Mouse (Mus musculus): ENCODE measurements at regions not wholly inside any gene's neighbourhood (a gene's known extent, or its start where the extent isn't known, plus 50 kb on each side); places are given as distances from the start of the nearest gene placed in this dataset.
A peak's percentile ranks its signal among the peaks of the same experiment; 100 is the strongest.
"Not testable (repeated sequence)": the region's sequence is repeated elsewhere in the genome, so short reads cannot be mapped to it uniquely, and the experiment has no call there.

DNA sequence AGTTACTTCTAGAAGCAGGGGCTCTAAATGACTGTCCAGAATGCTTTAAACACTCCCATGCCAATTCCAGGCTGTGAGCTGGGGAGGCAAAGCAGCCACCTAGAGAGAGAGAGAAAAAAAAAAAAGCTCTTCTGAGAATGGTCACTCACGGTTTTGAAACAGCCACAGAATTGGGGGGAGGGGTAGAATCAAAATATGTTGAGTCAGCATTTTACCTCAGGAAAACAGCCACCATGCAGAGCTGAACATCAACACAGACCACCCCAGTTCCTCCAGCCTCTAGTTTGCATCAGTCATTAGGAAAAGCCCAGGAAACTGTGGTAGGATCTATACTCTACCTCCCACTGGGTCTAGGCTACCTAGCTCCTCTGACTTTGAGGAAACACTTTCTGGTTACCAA lies 124.1 kb upstream of the Gm5150 start:
- no peak for DNase-seq

DNA sequence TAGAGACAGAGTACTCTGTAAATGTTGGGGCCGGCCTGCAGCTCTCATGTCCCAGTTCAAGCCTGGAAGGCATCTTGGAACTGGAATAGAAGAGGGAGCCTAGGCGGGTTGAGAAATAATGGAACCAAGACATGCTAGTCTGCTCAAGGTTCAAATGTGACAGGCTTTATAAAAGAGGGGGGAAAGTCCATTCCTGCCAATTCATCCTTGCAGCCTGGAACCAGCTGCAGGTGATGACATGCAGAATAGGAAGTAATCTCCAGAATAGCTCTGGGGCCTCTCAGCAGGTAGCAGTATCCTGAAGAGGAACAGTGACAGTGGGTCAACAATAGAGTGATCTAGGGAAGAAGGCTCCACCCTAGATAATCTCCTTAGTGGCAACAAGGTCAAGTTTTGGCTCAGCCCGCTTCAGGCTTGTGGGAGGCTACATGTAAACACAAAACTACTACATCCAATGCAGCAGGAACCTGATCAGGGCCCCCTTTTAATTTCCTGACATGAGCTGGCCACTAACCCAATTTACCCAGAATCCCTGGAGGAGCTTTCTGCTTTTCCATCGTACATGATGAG lies 119.2 kb upstream of the Gm5150 start:
- peak in 1 of 2 experiments; percentile 10 for DNase-seq

DNA sequence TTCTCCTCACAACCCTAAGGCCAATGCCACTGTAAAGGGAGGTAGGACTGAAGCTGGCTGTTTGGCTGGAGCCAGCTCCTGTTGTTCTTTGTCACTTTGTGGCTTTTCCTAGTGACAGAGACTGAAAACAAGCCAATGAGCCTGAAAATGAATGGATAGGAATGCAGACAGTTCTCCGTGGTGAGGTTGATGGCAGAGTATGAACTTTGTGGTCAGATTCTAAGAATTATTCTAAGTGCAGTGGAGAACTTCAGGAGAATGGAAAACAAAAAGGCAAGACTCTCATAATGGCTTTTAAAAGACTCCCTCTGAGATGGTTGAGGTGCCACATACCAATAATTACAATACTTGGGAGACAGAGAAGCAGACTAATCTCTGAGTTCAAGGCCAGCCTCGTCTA lies 109.7 kb upstream of the Gm5150 start:
- peak in 1 of 2 experiments; percentile 19 for DNase-seq

DNA sequence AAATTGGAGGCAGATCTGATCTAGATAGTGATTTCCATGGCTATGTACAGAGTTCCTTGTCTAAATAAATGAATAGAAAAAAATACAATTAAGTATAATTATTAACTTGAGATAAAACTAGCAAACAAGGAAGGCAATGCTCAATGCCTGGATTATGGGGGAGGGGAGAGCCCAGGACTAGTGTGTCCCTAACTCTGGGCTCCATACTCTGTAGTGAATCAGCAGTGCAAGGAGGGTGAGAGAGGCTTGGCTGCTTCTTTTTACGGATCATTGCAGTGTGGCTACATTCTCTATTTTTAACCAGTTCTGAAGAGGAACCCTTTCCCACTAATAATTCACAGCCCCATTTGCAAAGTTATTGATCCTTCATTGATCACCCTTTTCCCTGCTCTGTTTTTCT lies 101.3 kb upstream of the Gm5150 start:
- no peak for DNase-seq

DNA sequence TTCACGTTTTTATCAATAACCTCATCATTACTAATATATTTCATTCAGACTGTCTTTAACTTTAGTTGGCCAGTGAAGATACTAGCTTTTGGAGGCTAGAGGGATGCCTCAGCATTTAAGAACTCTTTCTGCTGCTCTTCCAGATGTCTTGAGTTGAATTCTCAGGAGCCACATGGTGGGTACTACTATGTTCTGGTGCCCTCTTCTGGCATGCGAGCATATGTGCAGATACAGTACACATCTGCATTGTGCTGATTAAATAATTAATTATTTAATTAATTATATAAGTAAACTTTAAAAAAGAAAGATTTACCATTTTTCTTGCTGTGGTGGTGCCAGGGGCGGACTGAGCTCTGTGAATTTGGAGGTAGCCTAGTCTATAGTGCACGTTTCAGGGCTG lies 98.8 kb upstream of the Gm5150 start:
- no peak for DNase-seq

DNA sequence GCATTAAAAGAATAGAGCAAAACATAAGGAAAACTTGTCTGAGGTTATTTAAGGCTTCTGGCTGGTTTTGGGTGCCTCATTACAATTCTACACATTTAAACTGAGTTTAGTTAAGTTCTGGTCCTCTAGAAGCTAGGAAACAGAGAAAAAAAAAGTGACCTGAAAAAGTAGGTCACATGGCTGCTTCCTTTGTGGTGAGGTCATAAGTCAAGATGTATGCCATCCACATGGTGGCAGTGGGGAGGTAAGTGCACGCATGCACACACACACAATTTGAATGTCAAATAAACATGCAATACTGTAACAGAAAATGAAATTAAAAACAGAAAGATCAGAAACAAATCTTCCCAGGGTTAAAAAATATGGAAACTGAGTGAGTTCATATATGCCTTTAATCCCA lies 96.9 kb upstream of the Gm5150 start:
- no peak for DNase-seq

DNA sequence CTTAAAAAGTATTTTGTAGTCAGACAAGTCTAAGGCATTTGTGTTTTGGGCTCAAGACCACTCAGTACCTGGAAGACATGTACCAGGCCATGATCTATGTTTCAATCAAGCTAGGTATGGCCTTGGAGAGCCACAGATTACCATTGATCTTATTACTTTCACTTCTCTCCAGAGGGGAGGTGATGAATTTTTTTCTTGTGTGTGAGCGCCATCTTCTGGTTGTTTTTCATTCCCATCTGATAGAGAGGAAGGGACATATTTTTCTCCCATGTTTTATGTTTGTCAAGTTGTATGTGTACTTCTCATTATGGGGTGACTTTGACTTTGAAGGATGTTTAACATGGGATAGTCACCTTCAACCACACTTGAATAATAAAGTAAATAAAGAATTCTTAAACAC lies 80.3 kb upstream of the Gm5150 start:
- DNase-seq, result peak; percentile 11 to 20

DNA sequence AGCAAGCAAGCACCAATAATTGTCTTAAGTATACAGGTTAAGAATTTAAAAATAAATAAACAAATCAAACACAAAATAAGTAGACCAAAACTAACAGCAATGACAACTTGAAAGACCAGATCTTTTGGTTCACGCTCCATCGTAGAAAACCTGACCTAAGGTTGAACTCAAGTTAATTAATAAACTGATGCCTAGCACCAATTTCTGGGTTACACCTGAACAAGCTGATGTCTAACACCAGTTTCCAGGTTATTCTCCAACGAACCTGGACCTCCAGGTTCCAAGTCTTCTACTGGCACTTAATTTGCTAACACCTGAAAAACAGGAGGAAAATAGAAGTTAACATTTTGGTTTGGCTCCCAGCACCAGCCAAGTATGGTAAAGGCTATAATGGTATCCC lies 79.1 kb upstream of the Gm5150 start:
- peak in 1 of 2 experiments; percentile 11 for DNase-seq

DNA sequence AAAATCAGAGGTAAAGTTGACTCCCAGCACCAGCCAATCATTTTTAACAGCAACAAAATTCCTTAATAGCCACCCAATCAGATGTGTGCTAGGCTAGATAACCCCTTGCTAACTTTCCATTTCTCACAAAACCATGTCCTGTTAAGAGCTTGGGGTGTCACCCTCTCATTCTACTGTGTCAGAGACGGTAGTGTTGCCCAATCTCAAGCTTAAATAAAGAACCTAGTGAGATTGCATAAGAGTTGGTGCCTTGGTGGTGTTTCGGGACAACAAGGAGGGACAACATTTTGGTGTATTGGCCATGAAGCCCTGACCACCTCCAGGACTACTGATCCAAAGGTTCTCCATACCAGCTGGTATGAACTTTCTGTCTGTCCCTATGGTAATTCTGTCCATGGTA lies 72.9 kb upstream of the Gm5150 start:
- DNase-seq, result no peak

DNA sequence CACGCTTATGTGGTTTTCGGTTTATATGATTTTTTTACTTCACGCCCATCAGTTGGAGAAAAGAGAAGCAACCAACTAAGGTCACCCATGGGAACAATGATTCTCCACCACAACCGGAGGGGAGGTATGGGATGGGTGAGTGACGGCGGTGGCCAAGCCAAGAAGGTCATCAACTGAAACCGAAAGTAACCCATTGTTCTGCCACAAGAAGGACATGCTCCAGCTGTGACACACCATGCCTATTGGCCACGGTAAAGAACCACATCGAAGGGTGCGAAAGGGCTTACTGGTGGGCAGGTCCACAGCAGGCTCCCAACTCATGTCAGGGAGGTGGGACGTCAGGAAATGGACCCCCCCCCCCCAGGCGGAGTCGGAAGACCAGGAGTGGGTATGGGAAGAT lies 65.7 kb upstream of the Gm5150 start:
- no peak for DNase-seq

DNA sequence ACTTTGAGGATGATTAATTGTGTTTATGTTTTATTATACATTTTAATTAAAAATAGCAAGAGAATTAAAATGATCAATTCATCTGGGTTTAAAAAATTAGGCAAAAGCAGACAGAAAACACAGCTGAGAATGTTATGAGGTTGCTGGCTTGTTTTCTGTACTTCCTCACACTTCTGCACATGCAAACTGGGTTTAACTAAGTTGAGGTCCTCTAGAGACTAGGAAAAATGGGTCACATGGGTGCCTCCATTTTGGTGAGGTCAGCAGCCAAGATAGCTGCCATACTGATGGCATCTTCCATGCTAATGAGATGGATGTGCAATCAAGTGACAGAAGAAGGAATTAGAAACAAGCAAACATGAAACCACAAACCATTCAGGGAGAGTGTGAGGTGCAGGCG lies 64.7 kb upstream of the Gm5150 start:
- no peak for DNase-seq

DNA sequence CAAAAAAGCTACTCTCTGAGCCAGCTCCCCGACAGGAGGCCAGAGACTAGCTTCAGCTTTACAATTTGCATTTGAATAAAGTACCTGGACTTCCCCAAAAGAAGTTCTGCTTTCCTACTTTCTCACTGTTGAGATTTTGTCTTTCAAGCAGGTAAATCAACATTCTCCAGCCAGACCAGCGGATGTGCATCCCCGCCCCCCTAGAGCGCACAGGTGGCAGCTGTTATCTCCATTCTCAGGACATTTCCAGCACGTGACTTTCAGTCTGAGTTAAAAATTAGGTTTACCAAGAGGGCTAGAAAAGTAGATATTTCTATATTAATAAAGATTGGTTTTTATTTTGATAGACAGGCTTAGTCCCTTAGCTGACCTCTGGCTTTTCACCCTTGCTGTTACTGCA lies 51.5 kb upstream of the Gm5150 start:
- not testable (repeated sequence) for DNase-seq
